Mouse (Mus musculus) macrophage (primary cell): Measurements from ENCODE around the gene Igf2bp3. TPM values are rescaled to one million over a fixed set of nuclear protein-coding genes. Genes with fewer than 3 reads are reported as not detected.

Experiments used
- H3K27ac ChIP-seq: fragments of 350-480 bp; formaldehyde crosslinking; 2 replicates; pipeline ENCODE4 v1.9.0; 2021
- H3K36me3 ChIP-seq: fragments of 350-480 bp; formaldehyde crosslinking; 2 replicates; pipeline ENCODE4 v1.9.0; 2021; ENCODE audit errors: inconsistent target
- H3K4me3 ChIP-seq: fragments of 350-480 bp; formaldehyde crosslinking; 2 replicates; pipeline ENCODE4 v1.9.0; 2021; ENCODE audit errors: inconsistent target
- H3K79me2 ChIP-seq: fragments of 350-480 bp; formaldehyde crosslinking; 2 replicates; pipeline ENCODE4 v1.9.0; 2021; ENCODE audit errors: inconsistent target
- WGBS: methylation state at CpG from one replicate; pipeline ENCODE4 v1.1.7; 2026; ENCODE audit warnings: inconsistent platforms; ENCODE audit not compliant: missing documents; 5-methylcytosine and 5-hydroxymethylcytosine counted together
- polyA plus RNA-seq: library from polyadenylated mRNA; stranded (reverse); fragments of 250-400 nt; gene quantifications from 3 replicates; pipeline ENCODE4 v1.2.4, GENCODE M21; 2018; ENCODE audit warnings: inconsistent platforms

The Igf2bp3 gene
- polyA plus RNA-seq, 1 experiment from 2014 or later, result 3.2 TPM

DNA sequence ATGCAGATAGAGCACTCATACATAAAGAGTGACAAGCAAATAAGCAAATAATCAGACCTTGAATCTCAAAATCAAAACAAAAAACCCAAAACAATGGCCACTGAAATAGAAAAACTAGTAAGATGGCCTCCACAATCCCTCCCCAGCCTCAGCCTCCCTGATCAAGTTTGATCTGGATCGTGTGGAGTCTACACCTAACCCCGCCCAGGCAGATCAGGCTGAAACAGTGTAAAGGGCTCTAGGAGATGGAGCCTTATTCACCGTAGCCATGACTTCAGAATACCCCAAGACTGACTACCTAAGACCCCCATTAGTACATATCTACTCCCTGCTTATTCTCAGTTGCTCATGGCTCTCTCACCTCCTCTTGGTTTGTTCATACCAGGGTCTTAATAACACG is 41.1 kb downstream of the Igf2bp3 start:
- Histone ChIP-seq H3K36me3 (no peaks in the 10 kb centered on the region), H3K4me3 (no peak overlapping the region), H3K79me2 (no peaks in the 10 kb centered on the region), H3K27ac (no peak overlapping the region)
- WGBS, result 90% methylated on average over 4 of the region's 4 CpGs

DNA sequence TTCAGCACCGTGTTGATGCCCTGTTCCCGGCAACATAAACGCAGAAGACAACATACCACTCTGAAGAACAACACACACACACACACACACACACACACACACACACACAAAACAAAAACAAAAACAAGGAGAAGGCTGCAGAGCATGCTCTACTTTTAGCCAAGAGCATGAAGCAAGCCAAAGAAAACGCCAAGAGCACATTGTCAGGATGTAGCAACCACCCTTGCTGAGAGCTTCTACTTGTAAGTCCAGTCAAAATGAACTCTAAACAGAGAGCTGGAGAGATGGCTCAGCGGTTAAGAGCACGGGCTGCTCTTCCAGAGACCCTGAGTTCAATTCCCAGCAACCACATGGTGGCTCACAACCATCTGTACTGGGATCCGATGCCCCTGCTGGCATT is 41.5 kb downstream of the Igf2bp3 start:
- 99% methylated on average over 7 of the region's 7 CpGs for WGBS
- no peaks in the 10 kb centered on the region for H3K36me3 ChIP-seq
- no peak overlapping the region for H3K4me3 ChIP-seq
- no peak overlapping the region for H3K27ac ChIP-seq
- H3K79me2 ChIP-seq, result no peaks in the 10 kb centered on the region

DNA sequence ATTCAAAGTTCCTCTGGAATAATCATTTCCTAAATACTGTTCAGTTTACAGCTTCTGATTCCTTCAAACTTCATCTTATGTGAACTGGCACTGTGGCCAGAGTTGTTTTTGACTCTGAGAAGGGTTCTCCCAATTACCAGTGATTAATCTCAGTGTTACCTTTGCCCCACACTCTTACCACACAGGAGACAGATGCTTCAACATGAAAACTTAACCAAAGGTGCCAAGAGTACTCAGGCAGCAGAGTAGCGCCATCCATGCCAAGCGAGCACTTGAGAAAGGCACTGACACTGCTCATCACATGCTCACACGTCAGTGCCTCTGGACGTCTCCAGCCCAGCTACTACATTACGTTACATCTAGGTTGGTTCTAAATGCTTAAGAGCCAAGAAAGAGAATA is 43.5 kb downstream of the Igf2bp3 start:
- Histone ChIP-seq H3K4me3 (no peak overlapping the region), H3K36me3 (no peaks in the 10 kb centered on the region), H3K79me2 (no peaks in the 10 kb centered on the region), H3K27ac (no peak overlapping the region)
- WGBS, result 92% methylated on average over 5 of the region's 5 CpGs

DNA sequence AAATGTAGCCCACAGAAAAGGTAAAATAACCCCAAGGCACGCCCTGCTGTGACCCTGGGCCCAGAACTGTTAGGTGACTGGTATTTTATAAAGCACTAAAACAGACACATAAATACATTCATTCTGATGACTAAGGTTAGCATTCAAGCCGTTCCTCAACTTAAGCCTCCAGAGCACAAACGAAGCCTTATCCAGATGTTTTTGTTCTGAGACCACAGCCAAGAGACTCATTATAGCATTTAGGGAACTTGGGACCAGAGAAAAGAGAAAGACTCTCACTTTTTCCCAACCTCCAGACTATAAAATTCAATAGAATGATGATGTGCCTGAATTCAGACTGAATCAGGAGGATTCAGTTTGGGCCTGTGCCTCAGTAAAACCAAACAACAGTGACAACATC is 46.1 kb downstream of the Igf2bp3 start:
- H3K27ac ChIP-seq, result no peak overlapping the region
- no peak overlapping the region for H3K4me3 ChIP-seq
- 87% methylated on average over 3 of the region's 3 CpGs for WGBS
- H3K36me3 ChIP-seq, result no peaks in the 10 kb centered on the region
- no peaks in the 10 kb centered on the region for H3K79me2 ChIP-seq

DNA sequence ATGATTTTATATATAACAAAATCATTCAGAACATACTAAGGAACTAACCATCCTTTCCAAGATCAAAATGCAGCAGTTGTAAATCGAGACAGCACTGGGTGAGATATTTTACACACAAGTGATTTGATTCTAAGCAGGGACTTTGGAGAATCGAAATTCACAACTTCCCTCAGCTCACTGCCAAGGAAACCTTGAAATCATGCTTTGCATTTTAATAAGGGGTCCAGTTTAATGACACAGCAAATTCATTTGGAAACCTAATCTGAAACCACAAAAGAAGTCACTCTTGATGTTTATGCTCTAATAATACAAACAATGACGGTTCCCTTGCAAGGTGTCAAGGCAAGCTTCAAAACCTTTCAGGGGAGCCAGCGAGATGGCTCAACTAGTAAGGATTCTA is 47.4 kb downstream of the Igf2bp3 start:
- H3K36me3 ChIP-seq, result no peaks in the 10 kb centered on the region
- no peak overlapping the region for H3K27ac ChIP-seq
- 60% methylated on average over 4 of the region's 4 CpGs for WGBS
- no peak overlapping the region for H3K4me3 ChIP-seq
- H3K79me2 ChIP-seq, result no peaks in the 10 kb centered on the region

DNA sequence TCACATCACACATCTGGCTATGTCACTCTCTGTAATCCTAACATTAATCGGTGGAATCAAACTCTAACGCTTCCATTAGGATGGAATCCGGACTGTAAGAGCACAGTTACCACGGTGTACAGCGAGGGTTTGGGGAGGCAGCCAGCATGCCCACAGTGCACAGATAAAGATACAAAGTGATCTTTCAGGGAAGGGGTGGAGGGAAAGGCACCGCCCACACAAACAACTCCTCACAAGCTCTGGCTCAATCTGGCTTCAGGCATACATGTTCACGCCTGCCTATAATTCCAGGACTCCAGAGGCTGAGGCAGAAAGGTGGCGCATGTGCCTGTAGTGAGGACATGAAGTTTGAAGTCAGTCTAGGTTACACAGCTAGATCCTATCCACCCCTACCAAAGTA is 48.4 kb downstream of the Igf2bp3 start:
- Histone ChIP-seq H3K79me2 (no peaks in the 10 kb centered on the region), H3K36me3 (no peaks in the 10 kb centered on the region), H3K27ac (no peak overlapping the region), H3K4me3 (no peak overlapping the region)
- WGBS, result 97% methylated on average over 8 of the region's 8 CpGs

DNA sequence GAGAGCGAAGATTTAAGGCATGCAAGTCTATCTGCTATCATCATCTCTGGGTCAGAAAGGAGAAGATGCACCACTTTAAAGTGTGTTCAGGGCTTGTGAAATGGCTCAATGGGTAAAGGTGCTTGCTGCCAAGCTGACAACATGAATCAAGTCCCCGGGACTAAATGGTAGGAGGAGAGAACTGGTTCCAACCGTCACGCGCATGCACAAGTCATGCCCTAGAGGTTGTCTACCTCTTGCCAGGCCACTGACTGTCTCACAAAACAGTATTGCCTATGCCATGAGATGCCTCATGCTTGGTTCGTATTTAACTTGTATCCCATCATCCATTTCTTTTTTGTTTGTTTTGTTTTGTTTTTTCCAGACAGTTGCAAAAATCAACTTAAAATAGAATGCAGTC is 48.9 kb downstream of the Igf2bp3 start:
- 95% methylated on average over 6 of the region's 6 CpGs for WGBS
- Histone ChIP-seq H3K36me3 (no peaks in the 10 kb centered on the region), H3K27ac (no peak overlapping the region), H3K4me3 (no peak overlapping the region), H3K79me2 (no peaks in the 10 kb centered on the region)

DNA sequence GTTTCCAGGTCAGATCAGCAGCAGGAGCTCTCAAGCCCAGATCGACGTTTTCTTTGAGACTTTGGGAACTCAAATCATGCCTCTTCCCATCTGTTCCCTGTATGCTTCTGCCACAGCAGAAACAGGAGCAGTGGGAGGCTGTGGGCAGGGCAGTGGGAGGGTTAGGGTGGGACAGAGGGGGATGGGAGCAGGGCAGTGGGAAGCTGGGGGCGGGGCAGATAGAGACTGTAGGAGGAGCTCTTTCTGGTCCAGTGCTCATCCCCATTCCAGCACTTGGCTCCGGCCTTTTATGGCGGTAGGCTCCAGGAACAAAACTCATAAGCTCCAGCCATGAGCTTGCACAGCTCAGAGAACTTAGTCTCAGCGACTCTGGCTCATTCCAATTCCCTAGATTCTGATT is 49.7 kb downstream of the Igf2bp3 start:
- Histone ChIP-seq H3K4me3 (no peak overlapping the region), H3K36me3 (no peaks in the 10 kb centered on the region), H3K27ac (no peak overlapping the region), H3K79me2 (no peaks in the 10 kb centered on the region)
- WGBS, result 92% methylated on average over 6 of the region's 6 CpGs

DNA sequence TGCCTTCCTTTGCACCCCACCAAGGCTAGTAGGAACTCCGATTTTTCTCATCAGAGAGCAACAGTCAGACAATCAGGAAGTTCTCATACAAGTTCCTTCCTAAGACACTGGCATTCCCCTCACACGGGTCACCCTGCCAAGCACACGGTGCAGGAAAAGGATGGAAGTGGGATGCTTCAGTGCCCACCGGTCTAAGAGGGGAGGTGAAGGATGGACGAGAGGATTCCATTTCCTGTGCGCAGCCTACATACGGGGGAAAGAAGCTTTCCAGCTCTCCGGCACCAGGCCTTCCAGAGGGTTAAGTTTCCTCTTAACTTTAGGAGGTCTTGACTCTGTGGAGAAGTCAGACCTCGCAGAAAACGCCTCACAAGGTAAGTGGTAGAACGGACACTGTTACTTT is 50.1 kb downstream of the Igf2bp3 start:
- H3K79me2 ChIP-seq, result no peaks in the 10 kb centered on the region
- 88% methylated on average over 11 of the region's 11 CpGs for WGBS
- H3K36me3 ChIP-seq, result no peaks in the 10 kb centered on the region
- no peak overlapping the region for H3K27ac ChIP-seq
- H3K4me3 ChIP-seq, result no peak overlapping the region

DNA sequence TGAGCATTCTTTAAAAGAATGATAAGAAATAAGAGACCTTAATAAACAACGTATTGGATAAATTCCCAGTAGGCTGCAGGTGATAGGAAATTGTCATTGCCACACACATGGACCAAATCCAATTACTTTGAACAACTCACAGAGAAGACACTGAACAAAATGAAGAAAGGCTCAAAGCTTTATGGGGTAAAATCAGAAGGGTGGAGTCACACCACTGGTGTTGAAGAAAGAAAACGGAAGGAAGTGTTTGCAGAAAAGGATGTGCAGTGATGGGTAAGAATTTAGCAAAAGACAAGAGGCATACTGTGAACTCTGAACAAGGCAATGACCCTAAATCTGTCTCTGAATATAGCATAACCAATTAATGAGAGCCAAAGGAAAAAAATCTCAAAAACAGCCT is 54.8 kb downstream of the Igf2bp3 start:
- H3K4me3 ChIP-seq, result no peak overlapping the region
- no peak overlapping the region for H3K27ac ChIP-seq
- H3K79me2 ChIP-seq, result no peaks in the 10 kb centered on the region
- WGBS, result 38% methylated on average over 2 of the region's 2 CpGs
- no peaks in the 10 kb centered on the region for H3K36me3 ChIP-seq

DNA sequence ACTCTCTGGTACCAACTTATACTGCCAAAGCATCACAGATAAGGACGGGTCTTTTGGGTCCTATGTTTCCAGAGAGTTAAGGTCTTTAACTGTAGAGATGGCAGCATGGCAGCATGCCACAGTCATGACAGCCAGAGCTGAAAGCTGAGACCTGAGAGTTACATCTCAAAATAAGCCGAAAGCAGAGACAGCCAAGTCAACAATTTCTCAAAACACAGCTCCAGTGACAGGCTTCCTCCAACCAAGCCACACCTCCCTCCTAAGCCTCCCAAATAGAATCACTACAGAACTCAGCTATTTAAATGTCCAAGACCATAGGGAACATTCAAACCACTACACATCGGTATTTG is 58.0 kb downstream of the Igf2bp3 start:
- H3K36me3 ChIP-seq, result no peaks in the 10 kb centered on the region
- WGBS, result 89% methylated on average over 3 of the region's 3 CpGs
- H3K4me3 ChIP-seq, result no peak overlapping the region
- H3K79me2 ChIP-seq, result no peaks in the 10 kb centered on the region
- H3K27ac ChIP-seq, result no peak overlapping the region

DNA sequence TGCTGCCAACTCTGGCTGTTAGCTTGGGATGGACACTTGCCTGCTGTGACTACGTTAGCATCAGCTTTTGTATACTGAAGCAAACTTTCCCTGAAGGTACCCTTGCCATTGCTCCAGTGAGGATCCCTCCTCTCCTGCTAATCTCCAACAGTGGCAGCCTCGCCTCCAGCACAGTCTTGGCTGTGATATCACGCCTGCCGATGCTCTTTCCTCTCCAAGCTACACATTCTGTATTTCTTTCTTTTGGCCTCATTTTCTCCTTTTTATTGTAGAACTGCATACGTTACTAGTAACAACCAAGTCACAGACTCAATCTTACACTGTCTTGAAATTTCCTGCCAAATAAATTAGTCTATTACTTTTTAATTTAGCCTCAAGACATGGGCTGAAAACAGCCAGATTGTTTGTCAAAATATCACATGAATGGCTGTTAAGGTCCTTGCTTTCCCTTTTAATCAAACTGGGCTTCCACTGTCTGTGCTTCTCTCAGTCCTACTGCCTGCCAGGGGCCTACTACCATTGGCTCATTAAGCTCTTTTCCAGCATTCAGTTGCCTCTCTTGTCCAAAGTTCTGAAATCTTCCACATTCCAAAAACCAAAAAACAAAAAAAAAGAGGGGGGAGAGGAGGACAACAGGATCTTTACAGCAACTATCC is 58.5 kb downstream of the Igf2bp3 start:
- H3K36me3 ChIP-seq, result no peaks in the 10 kb centered on the region
- no peak overlapping the region for H3K27ac ChIP-seq
- H3K79me2 ChIP-seq, result no peaks in the 10 kb centered on the region
- WGBS, result 100% methylated on average over 5 of the region's 5 CpGs
- H3K4me3 ChIP-seq, result no peak overlapping the region

DNA sequence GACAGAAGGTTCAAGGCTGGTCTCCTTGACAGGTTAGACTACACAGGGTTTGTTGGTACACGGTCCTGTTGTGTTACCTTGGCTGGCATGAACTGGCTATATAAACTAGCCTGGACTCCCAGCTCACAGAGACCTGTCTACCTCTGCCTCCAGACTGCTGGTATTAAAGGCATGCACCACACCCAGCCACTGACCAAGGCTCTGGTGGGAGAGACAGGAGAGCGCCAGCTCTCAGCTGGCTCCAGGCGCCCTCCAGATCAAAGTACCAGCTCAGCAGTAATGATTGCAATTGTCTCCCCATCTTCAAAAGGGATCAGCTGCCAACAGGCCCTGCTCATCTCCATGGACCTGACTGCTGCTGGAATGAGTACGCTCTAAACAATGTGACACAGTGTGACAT is 63.3 kb downstream of the Igf2bp3 start:
- H3K36me3 ChIP-seq, result no peaks in the 10 kb centered on the region
- H3K4me3 ChIP-seq, result no peak overlapping the region
- H3K79me2 ChIP-seq, result no peaks in the 10 kb centered on the region
- WGBS, result 83% methylated on average over 4 of the region's 4 CpGs
- no peak overlapping the region for H3K27ac ChIP-seq

DNA sequence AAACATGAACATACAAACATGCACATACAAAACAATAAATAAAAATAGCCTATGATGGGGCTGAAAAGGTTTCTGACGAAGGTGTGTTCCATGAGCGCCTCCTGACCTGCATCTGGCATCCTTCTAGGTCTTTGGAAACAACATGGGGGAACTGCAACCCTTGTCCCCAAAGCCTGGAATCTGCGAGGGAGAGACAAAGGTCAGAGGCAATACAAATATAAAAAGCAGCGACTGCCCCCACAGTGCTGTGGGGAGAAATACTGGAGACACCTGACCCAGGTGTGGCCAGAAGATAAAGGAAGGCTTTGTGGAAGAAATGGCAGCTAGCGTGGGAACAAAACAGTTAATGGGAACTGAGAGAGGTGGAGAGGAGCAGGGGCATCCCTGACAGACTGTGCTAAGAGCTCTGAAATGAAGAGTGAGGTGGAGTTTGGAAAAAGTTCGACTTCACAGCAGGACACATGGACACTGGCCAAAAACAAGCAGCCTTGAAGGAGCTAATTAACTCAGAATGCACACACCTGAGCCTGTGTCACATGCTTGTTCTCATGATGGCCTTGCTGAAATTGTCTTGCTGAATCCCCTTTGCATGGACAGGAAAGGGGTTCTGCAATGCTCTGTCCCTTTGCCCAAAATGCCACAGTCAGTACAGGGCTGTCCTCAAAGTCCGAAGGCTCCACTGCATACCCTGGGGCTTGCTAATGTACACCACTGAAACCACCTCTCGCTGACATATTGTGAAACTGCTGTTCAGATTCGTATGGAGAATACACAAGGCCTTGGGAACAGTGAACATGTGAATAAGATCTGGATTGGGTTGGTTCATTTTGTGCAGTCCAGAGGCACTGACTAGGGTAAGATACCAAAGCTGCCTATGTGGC is 64.2 kb downstream of the Igf2bp3 start:
- H3K36me3 ChIP-seq, result no peaks in the 10 kb centered on the region
- 89% methylated on average over 9 of the region's 9 CpGs for WGBS
- no peak overlapping the region for H3K27ac ChIP-seq
- H3K4me3 ChIP-seq, result no peak overlapping the region
- H3K79me2 ChIP-seq, result no peaks in the 10 kb centered on the region

DNA sequence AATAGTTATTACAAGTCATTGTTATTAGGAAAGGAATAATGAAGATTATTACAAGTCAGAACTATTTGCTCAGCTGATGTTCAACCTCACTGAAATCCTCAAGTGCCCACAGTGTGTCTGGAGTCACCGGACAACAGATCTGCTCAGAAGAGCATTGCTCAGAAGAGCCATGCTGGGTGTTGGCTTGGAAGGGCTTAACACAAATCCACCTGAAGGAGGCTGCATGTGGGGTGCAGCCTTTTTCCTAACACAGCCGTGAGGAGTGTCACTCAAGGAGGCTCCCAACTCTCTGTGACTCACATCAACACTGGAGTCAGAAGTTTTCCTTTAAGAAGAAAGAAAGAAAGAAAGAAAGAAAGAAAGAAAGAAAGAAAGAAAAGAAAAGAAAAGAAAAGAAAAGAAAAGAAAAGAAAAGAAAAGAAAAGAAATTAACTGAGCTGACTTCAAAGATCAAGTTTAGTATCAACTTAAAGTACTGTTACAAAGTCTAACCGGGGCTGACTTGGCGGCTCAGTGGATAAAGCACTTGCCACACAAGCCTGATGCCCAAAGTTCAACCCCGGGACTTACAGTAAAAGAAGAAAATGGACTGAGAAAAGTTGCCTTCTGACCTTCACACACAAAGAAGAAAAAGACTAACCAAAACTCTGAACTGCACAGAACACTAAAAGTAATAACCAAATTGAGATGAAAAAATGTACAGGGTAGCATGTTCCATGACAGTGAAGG is 65.4 kb downstream of the Igf2bp3 start:
- Histone ChIP-seq H3K79me2 (no peaks in the 10 kb centered on the region), H3K27ac (no peak overlapping the region), H3K4me3 (no peak overlapping the region), H3K36me3 (no peaks in the 10 kb centered on the region)
- WGBS, result 88% methylated on average over 5 of the region's 5 CpGs
